Mouse (Mus musculus) lung, postnatal 10 days (tissue): Measurements from ENCODE around the gene Chrng.

ENCODE experiments used
- DNase-seq: peaks from one replicate; pipeline ENCODE4 v3.0.0; 2021

The Chrng gene

GRCm38 (mm10) chr1:87200811-87201210, 3.6 kb upstream of the Chrng start:
- DNase-seq, result no peak

GRCm38 (mm10) chr1:87201848-87202247, 2.6 kb upstream of the Chrng start:
- no peak for DNase-seq

GRCm38 (mm10) chr1:87203779-87204178, 678 bp upstream of the Chrng start:
- no peak for DNase-seq

GRCm38 (mm10) chr1:87205038-87205437, 581 bp downstream of the Chrng start:
- DNase-seq, result no peak

GRCm38 (mm10) chr1:87205502-87205901, 1.0 kb downstream of the Chrng start:
- DNase-seq, result peak; percentile 22

- no peak for DNase-seq
Measured at GRCm38 (mm10) chr1:87206339-87206738, 1.9 kb downstream of the Chrng start.

- DNase-seq, result no peak
Measured at GRCm38 (mm10) chr1:87211431-87211830, 7.0 kb downstream of the Chrng start.

- DNase-seq, result peak; percentile 98
Measured at GRCm38 (mm10) chr1:87213735-87214704, 9.6 kb downstream of the Chrng start, which contains the start of gene Eif4e2. Eif4e2 (plus strand) TSS chr1:87213914.

GRCm38 (mm10) chr1:87214748-87215147, 10.3 kb downstream of the Chrng start:
- no peak for DNase-seq

GRCm38 (mm10) chr1:87217938-87218337, 13.5 kb downstream of the Chrng start:
- DNase-seq, result no peak

GRCm38 (mm10) chr1:87225739-87226138, 21.3 kb downstream of the Chrng start:
- no peak for DNase-seq

GRCm38 (mm10) chr1:87226409-87227159, 22.1 kb downstream of the Chrng start:
- DNase-seq, result no peak

GRCm38 (mm10) chr1:87227160-87227550, 22.7 kb downstream of the Chrng start:
- DNase-seq, result no peak

- DNase-seq, result no peak
Measured at GRCm38 (mm10) chr1:87230606-87231005, 26.1 kb downstream of the Chrng start.

GRCm38 (mm10) chr1:87232197-87232596, 27.7 kb downstream of the Chrng start:
- no peak for DNase-seq

- no peak for DNase-seq
Measured at GRCm38 (mm10) chr1:87239056-87239455, 34.6 kb downstream of the Chrng start.

- DNase-seq, result no peak
Measured at GRCm38 (mm10) chr1:87243021-87243420, 38.6 kb downstream of the Chrng start.

- no peak for DNase-seq
Measured at GRCm38 (mm10) chr1:87245430-87245829, 41.0 kb downstream of the Chrng start.

- DNase-seq, result peak; percentile 82
Measured at GRCm38 (mm10) chr1:87245929-87246815, 41.7 kb downstream of the Chrng start.

- no peak for DNase-seq
Measured at GRCm38 (mm10) chr1:87252040-87252609, 47.7 kb downstream of the Chrng start.

GRCm38 (mm10) chr1:87255173-87255572, 50.7 kb downstream of the Chrng start:
- DNase-seq, result no peak

GRCm38 (mm10) chr1:87257691-87258090, 53.2 kb downstream of the Chrng start:
- no peak for DNase-seq
